Mouse (Mus musculus): ENCODE data around the gene Gm11172.
"Not testable (repeated sequence)": the region's sequence is repeated elsewhere in the genome, so short reads cannot be mapped to it uniquely, and the experiment has no call there.

The Gm11172 gene

DNA sequence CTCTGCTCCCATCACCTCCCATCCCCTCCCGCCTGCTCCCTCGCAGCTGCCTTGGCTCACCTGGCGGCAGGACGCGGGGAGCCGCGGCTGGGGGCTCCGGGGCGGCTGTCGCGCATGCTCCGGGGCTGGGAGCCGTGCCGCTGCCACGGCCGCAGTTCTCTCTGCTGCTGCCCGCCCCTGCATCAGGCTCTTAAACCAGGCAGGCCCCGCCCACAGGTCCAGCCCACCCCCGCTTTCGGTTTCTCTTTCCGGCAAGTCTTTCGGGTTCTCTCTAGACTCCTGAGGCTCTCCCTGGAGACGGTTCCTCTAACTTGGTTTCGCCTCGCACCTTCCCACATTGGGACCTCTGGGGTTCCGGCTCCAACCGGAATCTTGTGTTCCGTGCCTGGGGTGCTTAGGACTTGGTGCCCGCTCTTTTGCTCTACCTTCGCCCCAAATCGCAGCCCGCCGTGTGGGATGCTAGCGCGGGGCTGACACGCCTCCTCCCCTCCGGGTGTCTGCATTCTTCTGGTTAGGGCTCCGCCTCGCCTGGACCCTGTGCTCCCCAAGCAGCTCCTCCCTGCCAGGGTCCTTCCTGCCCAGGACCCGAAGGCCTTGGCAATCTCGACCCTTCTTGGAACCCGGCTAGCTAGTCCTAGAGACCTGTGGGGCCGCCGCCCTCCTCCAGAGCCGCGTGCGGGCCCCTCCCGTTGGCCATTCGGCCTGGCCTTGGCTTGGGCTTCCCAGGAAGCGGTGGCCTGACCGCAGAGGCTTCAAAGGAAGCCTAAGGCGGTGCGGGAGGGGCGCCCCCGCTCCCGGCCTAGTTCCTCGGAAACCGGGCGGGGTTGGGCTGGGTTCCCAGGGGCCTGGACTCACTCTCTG lies 27.1 kb upstream of the Gm11172 start, which contains the start of gene Socs1:
Gene Socs1, minus strand, starts transcription at position 166 of the 861 bp plus-strand sequence.
- DNase-seq (ENCODE audit: low spot score): peak; percentile 78

DNA sequence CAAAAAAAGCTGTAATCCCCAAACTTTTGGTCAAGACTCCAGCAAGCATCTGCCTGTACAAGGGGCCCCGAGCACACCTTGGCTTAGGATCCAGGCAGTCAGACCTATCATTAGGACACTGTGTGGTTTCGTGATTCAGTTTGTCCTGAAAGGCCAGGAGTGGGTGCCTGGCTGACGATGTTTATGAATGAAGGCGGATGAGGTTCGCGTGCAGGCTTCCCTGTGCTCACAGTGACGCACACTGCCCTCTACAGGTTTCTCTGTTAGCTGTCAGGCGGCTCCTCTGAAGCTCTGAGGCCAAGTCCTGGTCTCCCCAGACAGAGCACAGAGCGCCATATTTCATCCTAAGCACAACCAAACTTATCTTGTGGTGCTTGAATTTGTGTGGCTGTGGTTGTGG lies 26.4 kb upstream of the Gm11172 start:
- DNase-seq (ENCODE audit: low spot score): peak; percentile 68

DNA sequence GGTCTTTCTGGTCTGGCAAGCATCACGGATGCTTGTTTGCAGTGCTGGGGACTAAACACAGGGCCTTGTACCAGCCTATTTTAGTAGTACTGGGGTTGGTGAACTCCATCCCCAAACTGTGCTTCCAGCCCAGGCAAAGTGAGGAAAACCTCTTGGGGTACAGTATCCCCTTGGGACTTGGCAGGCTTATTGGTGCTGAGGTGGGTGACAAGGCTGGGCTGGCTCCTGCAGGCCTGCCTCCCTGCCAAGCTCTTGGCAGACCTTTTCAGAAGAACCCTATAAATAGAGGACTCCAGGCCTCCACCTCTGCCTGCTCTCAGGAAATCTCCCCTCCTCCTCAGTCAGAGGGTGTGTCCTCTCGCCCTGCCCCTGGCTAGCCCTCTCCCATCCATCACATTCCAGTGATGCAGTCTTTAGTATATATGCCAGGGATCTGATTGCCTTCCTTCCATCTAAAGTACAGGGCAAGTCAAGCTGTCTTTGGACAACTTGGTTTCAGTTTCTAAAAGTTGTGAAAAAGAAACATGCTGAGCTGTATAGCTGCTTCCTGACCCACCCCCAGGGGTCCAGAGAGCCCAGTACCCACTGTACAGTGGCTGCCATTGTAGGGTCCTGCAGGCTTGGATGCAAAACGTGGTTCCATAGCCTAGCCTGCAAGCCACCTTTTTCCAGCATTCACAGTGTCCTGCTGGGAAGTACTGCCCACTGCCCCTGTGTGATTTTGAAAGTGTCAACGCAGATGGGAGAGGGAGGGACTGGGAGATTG lies 25.8 kb upstream of the Gm11172 start:
- no peak for DNase-seq (ENCODE audit: low spot score)

DNA sequence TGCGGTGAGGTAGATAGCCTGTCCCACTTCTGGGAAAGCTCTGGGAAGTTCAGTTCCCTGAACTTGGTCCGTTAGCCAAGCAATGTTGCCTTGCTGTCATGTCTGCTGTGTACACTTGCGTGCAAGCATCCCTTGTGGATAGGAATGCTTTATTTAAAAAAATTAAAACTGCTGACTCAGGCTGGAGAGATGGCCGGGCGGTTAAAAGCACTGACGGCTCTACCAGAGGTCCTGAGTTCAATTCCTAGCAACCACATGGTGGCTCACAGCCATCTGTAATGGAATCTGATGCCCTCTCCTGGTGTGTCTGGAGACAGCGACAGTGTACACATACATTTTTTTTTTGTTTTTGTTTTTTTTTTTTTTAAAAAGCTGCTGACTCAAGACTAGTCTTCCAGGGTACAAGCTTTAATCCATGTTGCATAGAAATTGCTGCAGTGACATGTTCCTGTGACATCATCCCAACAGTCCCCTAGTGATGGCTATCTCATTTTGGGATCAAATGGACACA lies 25.1 kb upstream of the Gm11172 start:
- no peak for DNase-seq (ENCODE audit: low spot score)

DNA sequence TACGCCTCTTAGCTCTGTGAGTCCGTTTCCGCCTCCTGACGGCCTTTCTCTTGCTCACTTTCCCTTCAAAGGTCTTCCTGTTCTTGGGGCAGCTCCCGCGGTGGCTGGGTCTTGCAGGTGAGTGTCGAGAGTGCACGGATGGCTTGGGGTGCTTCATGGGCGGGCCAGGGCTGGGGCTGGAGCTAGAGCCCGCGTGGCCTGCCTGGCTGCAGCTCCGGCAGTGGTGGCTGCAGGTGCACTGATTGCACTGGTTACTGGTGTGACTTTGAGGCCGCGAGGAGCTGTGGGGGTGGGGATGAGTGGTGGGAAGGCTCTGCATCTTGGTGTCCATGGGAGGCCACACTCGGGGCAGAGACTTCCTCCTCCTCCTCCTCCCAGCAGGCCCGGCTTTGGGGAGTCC lies 24.4 kb upstream of the Gm11172 start, which contains the start of gene Tnp2:
Gene Tnp2, minus strand, starts transcription at position 390 of the 400 bp plus-strand sequence.
- DNase-seq (ENCODE audit: low spot score): no peak

DNA sequence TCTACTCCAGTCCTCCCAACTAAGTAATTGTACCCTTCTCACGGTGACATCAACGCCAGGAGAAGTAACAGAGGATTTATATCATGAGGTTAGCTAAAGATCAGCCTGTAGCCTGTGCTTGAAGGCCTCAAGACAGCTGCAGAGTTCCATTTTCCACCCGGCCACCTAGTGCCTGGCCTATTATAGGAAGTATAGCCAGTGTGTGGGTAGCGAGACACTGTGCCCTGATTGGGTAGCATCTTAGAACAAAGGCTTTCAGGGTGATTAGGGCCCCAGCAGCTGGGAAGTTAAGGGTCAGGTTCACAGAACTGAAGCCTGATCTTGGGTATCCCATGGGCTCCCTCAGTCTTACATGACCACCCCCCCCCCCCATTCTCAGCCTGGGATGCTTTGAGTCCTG lies 23.8 kb upstream of the Gm11172 start:
- no peak for DNase-seq (ENCODE audit: low spot score)

DNA sequence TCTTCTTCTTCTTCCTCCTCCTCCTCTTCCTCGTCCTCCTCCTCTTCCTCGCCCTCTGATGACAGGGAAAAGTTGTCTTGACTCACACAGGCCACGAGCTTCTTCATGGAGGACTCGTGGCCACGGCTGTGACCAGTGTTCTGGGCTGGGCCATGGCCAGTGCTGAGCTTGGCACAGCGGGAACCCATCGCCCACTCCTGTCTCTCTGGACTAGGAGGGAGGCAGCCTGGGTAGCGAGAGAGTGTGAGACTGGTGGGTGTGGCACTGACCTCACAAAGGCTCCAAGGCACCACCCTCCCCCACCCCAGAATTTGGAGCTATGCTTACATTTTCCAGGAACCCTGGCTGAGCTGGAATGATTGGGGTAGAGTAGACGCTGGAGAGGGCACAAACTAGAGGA lies 22.0 kb upstream of the Gm11172 start, which contains the start of gene Prm3:
Gene Prm3, minus strand, starts transcription at position 213 of the 400 bp plus-strand sequence.
- no peak for DNase-seq (ENCODE audit: low spot score)

DNA sequence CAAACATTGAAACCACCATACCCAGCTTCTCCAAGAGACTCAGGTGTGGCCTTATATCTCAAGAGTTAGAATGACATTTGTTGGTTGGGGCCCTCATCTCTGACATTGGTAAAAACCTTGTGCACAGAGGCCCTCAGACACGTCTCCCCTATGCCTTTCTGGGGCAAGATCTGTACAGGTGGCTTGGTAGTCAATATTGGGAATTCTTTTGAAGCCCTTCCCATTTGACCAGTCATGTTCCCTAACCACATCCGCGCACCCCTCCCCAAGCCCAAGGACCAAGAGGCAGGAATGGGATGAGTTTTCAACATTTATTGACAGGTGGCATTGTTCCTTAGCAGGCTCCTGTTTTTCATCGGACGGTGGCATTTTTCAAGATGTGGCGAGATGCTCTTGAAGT lies 16.7 kb upstream of the Gm11172 start, which contains the start of gene Prm2:
Gene Prm2, minus strand, starts transcription at position 101 of the 400 bp plus-strand sequence.
- no peak for DNase-seq (ENCODE audit: low spot score)

DNA sequence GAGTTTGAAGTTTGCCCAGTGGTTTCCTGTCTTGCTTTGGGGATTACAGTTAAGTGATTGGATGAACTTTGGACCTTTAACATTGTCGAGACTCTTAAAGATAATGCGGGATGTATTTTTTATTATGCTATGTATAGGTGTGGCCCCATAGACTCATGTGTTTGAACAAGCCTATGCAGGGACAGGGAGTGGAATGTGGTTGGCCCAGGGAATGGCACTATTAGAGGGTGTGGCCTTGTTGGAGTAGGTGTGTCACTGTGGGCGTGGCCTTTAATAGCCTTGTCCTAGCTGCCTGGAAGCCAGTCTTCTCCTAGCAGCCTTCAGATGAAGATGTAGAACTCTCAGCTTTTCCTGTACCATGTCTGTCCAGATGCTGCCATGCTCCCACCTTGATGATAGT lies 10.3 kb upstream of the Gm11172 start:
- DNase-seq (ENCODE audit: low spot score): not testable (repeated sequence)

DNA sequence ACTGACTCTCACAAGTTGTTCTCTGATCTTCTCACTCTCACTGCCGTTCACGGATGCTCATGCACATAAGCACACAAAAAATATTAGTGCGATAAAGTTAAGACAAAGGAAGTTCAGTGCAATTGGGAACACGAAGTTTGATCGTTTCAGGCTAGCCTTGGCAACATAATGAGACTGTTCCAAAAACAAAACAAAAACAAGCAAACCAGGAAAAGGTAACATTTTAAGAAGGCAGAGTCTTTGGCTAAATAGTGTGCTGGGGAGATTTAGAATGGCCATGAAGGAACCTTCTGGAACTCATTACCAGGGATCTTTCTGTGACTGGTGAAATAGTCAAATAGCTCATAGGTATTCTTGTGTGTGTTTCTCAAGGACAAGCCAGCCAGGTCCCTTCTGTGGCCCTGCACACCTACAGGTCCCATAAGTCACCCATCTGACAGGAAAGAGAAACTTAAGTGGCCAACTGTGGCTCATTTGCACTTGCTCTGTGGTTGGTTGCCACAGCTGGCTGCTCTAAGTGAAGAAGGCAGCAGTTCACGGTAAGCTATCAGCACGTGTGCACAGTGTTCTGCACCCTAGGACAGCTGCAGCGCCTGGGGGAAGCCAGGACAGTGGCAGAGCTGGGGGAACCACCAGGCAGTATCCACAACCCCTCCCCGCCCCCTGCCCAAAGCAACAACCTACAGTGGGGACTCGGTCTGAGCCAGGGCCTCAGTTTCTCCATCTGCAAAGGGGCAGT lies 6.8 kb upstream of the Gm11172 start, which contains the start of gene Prm1:
Gene Prm1, minus strand, starts transcription at position 51 of the 739 bp plus-strand sequence.
- DNase-seq (ENCODE audit: low spot score): no peak

DNA sequence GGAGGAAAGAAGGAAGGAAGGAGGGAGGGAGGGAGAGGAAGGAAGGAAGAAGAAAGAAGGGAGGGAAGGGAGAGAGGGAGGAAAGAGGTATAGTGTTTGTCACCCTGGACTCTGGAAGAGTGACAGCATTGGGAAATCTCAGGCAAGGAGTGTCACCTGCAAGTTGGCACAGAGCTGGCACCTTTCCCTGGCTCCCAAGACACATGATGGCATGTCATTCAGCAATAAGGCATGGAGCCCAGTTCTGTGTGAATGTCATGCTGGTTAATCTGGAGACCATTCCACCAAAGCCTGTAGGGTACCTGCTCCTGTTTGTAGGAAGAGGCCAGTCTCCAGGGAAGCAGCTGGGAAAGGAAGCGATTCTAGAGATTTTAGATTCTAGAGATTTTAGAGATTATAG lies 2.3 kb upstream of the Gm11172 start:
- DNase-seq (ENCODE audit: low spot score): no peak

DNA sequence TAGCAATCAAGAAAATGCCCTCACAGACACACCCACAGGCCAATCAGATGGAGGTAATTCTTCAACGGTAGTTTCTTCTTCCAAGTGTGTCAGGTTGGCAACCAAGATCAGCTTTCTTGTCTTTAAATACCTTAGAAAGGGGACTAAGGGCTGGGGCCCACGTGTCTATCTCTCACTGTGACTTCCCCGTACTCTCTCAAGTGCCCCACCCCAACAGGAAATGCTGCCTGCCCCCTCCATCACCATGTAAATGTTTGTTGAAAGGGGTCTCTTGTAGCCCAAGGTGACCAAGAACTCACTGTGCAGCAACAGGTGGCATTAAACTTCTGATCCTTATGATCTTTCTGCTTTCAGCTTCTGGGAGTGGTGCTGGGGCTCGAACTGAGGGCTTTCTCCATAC lies 1.0 kb downstream of the Gm11172 start:
- DNase-seq (ENCODE audit: low spot score): no peak

DNA sequence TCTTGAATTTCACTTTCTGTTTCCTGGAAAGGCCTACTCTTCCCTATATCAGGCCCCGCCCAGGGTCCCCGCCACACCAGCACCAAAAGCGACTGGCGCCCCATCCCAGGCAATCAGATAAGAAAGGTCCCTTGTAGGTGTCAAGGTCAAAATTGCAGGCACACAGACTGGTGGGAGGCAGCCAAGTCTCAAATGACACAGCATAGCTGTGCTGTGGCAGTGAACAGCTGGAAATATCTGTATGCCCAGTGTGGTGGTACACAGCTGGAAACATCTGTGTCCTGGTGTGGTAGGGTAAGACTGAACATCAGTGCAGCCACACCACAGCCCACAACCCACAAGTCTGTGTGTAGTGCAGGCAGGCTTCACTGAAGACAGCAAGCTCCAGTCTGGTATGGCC lies 2.1 kb downstream of the Gm11172 start:
- DNase-seq (ENCODE audit: low spot score): no peak

DNA sequence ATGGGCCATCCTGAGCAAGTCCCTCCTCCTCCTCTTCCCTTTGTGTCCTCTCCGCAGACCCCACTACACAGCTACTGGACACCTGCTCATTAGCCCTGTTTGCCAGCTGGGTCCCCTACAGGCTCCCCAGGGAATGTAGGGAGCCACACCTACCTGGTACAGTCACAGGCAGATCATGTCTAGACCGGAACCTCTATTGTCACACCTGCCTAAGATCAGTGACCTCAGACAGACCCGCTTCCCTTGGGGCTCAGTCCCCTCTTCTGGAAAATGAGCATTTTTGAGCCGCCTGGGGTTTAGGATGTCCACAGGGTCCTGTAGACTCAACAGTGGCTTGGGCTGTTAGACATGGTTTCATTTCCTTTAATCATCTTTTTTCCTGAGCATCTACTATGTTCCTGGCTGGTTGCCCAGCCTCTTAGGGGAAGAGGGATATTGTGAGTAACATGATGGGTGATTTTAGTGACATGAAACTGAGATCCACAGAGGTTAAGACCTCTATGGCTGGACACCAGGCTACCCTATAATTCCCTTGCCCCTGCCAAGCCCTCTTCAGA lies 5.9 kb downstream of the Gm11172 start:
- DNase-seq (ENCODE audit: low spot score): no peak

DNA sequence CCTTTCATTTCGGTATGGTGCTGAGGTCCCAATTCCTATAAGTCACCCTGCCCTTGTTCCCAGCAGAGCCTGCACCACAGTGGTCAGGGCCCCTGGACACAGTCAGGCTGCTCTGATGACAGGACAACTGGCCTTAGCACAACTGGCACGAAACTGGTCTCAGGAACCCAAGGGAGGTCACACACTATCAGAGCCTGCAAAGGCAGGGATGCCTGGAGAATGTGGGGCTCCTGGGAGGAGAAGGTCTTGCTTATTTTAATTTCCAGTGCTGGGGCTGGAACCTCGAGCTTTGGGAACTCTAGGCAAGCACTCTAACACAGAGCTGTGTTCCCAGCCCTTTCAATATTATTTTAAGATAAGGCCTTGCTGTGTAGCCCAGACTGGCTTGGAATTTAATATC lies 7.3 kb downstream of the Gm11172 start:
- no peak for DNase-seq (ENCODE audit: low spot score)

DNA sequence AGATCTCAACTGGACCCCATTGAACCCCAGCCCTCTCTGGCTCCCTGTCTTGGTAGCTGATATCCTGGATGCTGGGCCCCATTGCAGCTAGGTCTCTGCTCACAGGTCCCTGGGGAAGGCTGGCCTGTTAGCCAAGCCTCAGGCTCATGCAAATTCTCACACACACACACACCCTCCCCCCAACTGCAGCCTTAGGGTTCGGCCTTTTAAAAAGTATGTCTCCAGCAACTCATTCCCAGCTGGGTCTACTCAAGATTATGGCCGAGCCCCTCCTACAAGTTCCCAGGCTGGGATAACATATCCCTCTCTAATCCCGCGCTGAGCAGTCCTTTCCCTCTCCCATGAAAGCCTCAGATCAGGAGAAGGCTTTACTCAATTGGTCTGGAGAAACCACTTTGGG lies 8.7 kb downstream of the Gm11172 start:
- no peak for DNase-seq (ENCODE audit: low spot score)

DNA sequence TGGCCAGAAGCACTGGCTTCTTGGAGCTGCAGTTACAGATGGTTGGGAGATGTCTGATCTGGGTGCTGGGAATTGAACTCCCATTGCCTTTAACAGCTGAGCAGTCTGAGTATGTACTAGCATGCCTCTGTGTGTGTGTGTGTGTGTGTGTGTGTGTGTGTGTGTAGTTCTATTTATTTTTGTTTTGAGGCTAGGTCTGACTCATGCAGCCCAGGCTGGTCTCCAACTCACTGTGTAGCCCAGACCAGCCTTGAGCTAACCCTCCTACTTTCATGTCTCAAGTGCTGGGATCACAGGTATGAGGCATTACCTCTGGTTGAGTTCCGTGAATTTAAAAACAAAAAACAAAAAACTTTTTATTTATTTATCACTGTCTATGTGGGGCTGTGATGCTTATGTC lies 11.8 kb downstream of the Gm11172 start:
- DNase-seq (ENCODE audit: low spot score): no peak

DNA sequence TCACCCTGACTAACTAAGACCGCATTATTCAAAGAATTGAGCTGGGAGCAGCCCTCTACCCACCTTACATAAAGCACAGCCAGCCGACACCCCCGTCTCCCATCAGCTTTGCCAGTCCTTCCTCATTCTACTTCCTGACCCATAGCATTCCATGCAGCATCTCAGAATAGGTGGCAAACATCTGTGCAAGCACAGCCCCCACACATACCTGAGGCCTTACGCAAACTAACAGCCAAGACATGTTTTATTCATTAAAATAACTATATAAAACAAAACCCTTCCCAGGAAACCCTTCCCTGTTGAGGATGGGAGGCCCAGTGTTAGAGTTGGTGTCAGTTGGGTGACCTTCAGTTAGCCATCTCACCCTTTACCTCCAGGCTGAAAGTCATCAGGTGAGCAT lies 13.1 kb downstream of the Gm11172 start:
- no peak for DNase-seq (ENCODE audit: low spot score)

DNA sequence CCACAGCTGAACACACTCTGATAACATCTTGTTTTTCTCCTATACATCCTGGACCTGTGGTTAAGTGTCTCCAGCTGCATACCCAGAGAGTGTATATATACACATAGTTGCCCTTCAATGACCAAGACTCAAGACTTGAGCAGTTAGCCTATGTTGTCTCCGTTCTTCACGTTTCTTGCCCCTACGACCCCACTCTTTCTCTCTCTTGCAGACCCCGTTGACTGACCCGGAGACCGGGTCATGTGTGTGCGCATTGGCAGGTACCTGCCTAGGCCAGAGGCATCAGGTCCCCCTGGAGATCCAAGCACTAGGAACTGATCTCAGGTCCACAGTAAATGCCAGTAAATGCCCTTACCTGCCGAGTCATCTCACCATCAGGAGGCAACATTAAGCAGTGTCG lies 14.6 kb downstream of the Gm11172 start:
- no peak for DNase-seq (ENCODE audit: low spot score)

DNA sequence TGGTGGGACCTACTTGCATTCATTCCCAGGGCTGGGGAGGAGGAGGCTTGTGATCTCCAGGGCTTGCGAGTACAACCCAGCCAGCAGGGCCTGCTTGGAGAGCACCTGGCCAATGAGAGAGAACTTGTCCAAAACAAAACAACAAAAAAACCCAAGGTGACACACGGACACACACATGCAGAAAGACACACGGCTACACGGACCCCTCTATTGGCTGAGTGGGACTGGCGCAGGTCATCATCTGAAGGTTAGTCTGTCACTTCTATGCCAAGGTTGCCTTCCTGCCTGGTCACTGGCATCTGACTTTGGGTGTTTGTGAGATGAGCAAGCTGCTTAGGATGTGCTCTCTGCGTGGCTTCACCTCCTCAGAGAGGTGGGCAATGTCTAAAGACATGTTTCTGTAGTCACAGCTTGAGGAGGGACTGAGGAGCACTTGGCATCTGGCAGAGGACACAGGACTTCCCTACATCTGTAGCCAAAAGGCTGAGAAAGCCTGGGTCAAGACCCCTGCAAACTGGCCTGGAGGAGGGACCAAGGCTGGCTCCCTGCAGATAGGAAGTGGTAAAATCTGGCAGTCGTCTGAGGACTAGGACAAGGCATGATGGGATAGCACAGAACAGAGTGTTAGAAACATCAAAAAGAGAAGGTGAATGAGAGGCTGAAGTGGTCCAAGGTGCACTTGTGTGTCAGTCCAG lies 15.2 kb downstream of the Gm11172 start:
- DNase-seq (ENCODE audit: low spot score): no peak

DNA sequence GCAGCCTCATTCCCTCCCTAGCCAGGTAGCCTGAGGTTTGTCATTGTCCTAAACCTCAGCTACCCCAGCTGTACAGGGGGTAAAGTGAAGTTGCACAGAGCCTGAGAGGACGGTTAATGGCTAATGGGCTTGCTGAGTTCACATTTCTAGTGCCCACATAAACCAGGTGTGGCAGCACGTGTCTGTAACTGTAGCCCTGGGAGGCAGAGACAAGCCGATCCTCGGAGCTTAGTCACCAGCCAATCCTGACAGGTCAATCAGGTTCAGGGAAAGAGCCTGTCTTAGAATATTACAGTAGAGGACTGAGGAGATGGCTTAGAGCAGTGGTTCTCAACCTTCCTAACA lies 15.7 kb downstream of the Gm11172 start:
- DNase-seq (ENCODE audit: low spot score): no peak
